Mouse (Mus musculus): ENCODE measurements at regions not wholly inside any gene's neighbourhood (a gene's known extent, or its start where the extent isn't known, plus 50 kb on each side); places are given as distances from the start of the nearest gene placed in this dataset.

- Histone ChIP-seq H3K9ac (replicated peaks; ENCODE audit: low read depth) (no peak overlapping the region), H3K4me2 (replicated peaks; ENCODE audit: low read depth, low read length) (no peak overlapping the region), H3K27ac (ENCODE audit: low read length) (no peak overlapping the region), H3K9me3 (ENCODE audit: low read length) (no peaks in the 10 kb centered on the region), H3K4me1 (ENCODE audit: insufficient read depth, low read depth, low read length) (no peaks in the 10 kb centered on the region), H3K4me3 (ENCODE audit: low read depth, low read length) (no peak overlapping the region), H3K36me3 (ENCODE audit: insufficient read depth, low read length) (no peaks in the 10 kb centered on the region), H3K27me3 (replicated peaks; ENCODE audit: insufficient read depth, low read length) (no peaks in the 10 kb centered on the region)
- WGBS, result 63% methylated on average over 3 of the region's 3 CpGs
- ATAC-seq, result no peak
- TF ChIP-seq CTCF (IDR thresholded peaks at IDR 0.05) (no peak), EP300 (IDR thresholded peaks at IDR 0.05) (no peak)
- DNase-seq (ENCODE audit: low spot score), result no peak
These were observed 107.5 kb downstream of the 4930444P10Rik start for GRCm38 (mm10) chr1:15985579-15985978.

GRCm38 (mm10) chr1:15979333-15979732 is 113.8 kb downstream of the 4930444P10Rik start:
- no peak overlapping the region for H3K27ac ChIP-seq (ENCODE audit: low read length)
- DNase-seq (ENCODE audit: low spot score) (no peak), ATAC-seq (no peak)
- no peak overlapping the region for H3K4me2 ChIP-seq (replicated peaks; ENCODE audit: low read depth, low read length)
- H3K36me3 ChIP-seq (ENCODE audit: insufficient read depth, low read length), result no peaks in the 10 kb centered on the region
- no peak overlapping the region for H3K9ac ChIP-seq (replicated peaks; ENCODE audit: low read depth)
- no peaks in the 10 kb centered on the region for H3K4me1 ChIP-seq (ENCODE audit: insufficient read depth, low read depth, low read length)
- no peaks in the 10 kb centered on the region for H3K9me3 ChIP-seq (ENCODE audit: low read length)
- H3K4me3 ChIP-seq (ENCODE audit: low read depth, low read length), result no peak overlapping the region
- TF ChIP-seq CTCF (IDR thresholded peaks at IDR 0.05) (no peak), EP300 (IDR thresholded peaks at IDR 0.05) (no peak)
- no peaks in the 10 kb centered on the region for H3K27me3 ChIP-seq (replicated peaks; ENCODE audit: insufficient read depth, low read length)

GRCm38 (mm10) chr1:15959578-15959977 is 133.5 kb downstream of the 4930444P10Rik start:
- Histone ChIP-seq H3K4me1 (ENCODE audit: insufficient read depth, low read depth, low read length) (no peaks in the 10 kb centered on the region), H3K4me3 (ENCODE audit: low read depth, low read length) (no peak overlapping the region), H3K27me3 (replicated peaks; ENCODE audit: insufficient read depth, low read length) (no peaks in the 10 kb centered on the region), H3K9me3 (ENCODE audit: low read length) (no peaks in the 10 kb centered on the region), H3K9ac (replicated peaks; ENCODE audit: low read depth) (no peak overlapping the region), H3K36me3 (ENCODE audit: insufficient read depth, low read length) (no peaks in the 10 kb centered on the region), H3K4me2 (replicated peaks; ENCODE audit: low read depth, low read length) (no peak overlapping the region), H3K27ac (ENCODE audit: low read length) (no peak overlapping the region)
- DNase-seq (ENCODE audit: low spot score), result no peak
- ATAC-seq, result no peak
- TF ChIP-seq CTCF (IDR thresholded peaks at IDR 0.05), result no peak
- no peak for TF ChIP-seq EP300 (IDR thresholded peaks at IDR 0.05)
- WGBS, result 68% methylated on average over 2 of the region's 2 CpGs

- no peak for TF ChIP-seq EP300 (IDR thresholded peaks at IDR 0.05)
- no peak for TF ChIP-seq CTCF (IDR thresholded peaks at IDR 0.05)
- Histone ChIP-seq H3K4me2 (replicated peaks; ENCODE audit: low read depth, low read length) (no peak overlapping the region), H3K27me3 (replicated peaks; ENCODE audit: insufficient read depth, low read length) (no peaks in the 10 kb centered on the region), H3K27ac (ENCODE audit: low read length) (no peak overlapping the region), H3K4me3 (ENCODE audit: low read depth, low read length) (no peak overlapping the region), H3K9ac (replicated peaks; ENCODE audit: low read depth) (no peak overlapping the region), H3K36me3 (ENCODE audit: insufficient read depth, low read length) (no peaks in the 10 kb centered on the region), H3K4me1 (ENCODE audit: insufficient read depth, low read depth, low read length) (no peaks in the 10 kb centered on the region), H3K9me3 (ENCODE audit: low read length) (no peaks in the 10 kb centered on the region)
- ATAC-seq (no peak), DNase-seq (ENCODE audit: low spot score) (no peak)
- whole genome bisulfite sequencing, result 88% methylated on average over 1 of the region's 1 CpGs
These were observed 134.5 kb downstream of the 4930444P10Rik start for GRCm38 (mm10) chr1:15958661-15959060.

GRCm38 (mm10) chr1:15943662-15944061 is 149.5 kb downstream of the 4930444P10Rik start:
- Histone ChIP-seq H3K27me3 (replicated peaks; ENCODE audit: insufficient read depth, low read length) (no peaks in the 10 kb centered on the region), H3K4me1 (ENCODE audit: insufficient read depth, low read depth, low read length) (no peaks in the 10 kb centered on the region), H3K36me3 (ENCODE audit: insufficient read depth, low read length) (no peaks in the 10 kb centered on the region), H3K27ac (ENCODE audit: low read length) (no peak overlapping the region), H3K4me2 (replicated peaks; ENCODE audit: low read depth, low read length) (no peak overlapping the region), H3K9me3 (ENCODE audit: low read length) (no peaks in the 10 kb centered on the region), H3K9ac (replicated peaks; ENCODE audit: low read depth) (no peak overlapping the region), H3K4me3 (ENCODE audit: low read depth, low read length) (no peak overlapping the region)
- TF ChIP-seq EP300 (IDR thresholded peaks at IDR 0.05) (no peak), CTCF (IDR thresholded peaks at IDR 0.05) (no peak)
- no peak for ATAC-seq
- DNase-seq (ENCODE audit: low spot score), result no peak
- 74% methylated on average over 4 of the region's 4 CpGs for WGBS

- H3K9ac ChIP-seq (replicated peaks; ENCODE audit: low read depth), result no peak overlapping the region
- no peaks in the 10 kb centered on the region for H3K27me3 ChIP-seq (replicated peaks; ENCODE audit: insufficient read depth, low read length)
- H3K4me2 ChIP-seq (replicated peaks; ENCODE audit: low read depth, low read length), result no peak overlapping the region
- ATAC-seq (no peak), DNase-seq (ENCODE audit: low spot score) (no peak)
- H3K27ac ChIP-seq (ENCODE audit: low read length), result no peak overlapping the region
- no peaks in the 10 kb centered on the region for H3K36me3 ChIP-seq (ENCODE audit: insufficient read depth, low read length)
- no peak for TF ChIP-seq EP300 (IDR thresholded peaks at IDR 0.05)
- TF ChIP-seq CTCF (IDR thresholded peaks at IDR 0.05), result no peak
- WGBS, result 72% methylated on average over 1 of the region's 1 CpGs
- H3K9me3 ChIP-seq (ENCODE audit: low read length), result no peaks in the 10 kb centered on the region
- H3K4me1 ChIP-seq (ENCODE audit: insufficient read depth, low read depth, low read length), result no peaks in the 10 kb centered on the region
- no peak overlapping the region for H3K4me3 ChIP-seq (ENCODE audit: low read depth, low read length)
These were observed 150.1 kb downstream of the 4930444P10Rik start for GRCm38 (mm10) chr1:15943041-15943440.
